Mouse (Mus musculus) forebrain, embryonic 10.5 days (tissue): ENCODE results near the gene Ttc29. TPM values are rescaled to one million over a fixed set of nuclear protein-coding genes. Genes with fewer than 3 reads are reported as not detected.

Experiments
- DNase-seq: peaks from one replicate; pipeline ENCODE4 v3.0.0-alpha.2; 2017; ENCODE audit warnings: low spot score; ENCODE audit errors: extremely low spot score
- H3K27ac ChIP-seq: fragments of 300-500 bp; sonication (generic); 2 replicates; pipeline ENCODE4 v1.5.1; 2016; ENCODE audit warnings: mild to moderate bottlenecking
- H3K27me3 ChIP-seq: fragments of 300-500 bp; sonication (generic); 2 replicates; pipeline ENCODE4 v1.6.1; 2016; ENCODE audit warnings: mild to moderate bottlenecking; ENCODE audit not compliant: poor library complexity, severe bottlenecking
- H3K36me3 ChIP-seq: fragments of 300-500 bp; sonication (generic); replicated peaks from 2 replicates; pipeline ENCODE4 v1.6.1; 2016; ENCODE audit warnings: mild to moderate bottlenecking, moderate library complexity
- H3K4me1 ChIP-seq: fragments of 300-500 bp; sonication (generic); 2 replicates; pipeline ENCODE4 v1.6.1; 2016
- H3K4me3 ChIP-seq: fragments of 300-500 bp; sonication (generic); 2 replicates; pipeline ENCODE4 v1.5.1; 2016; ENCODE audit warnings: mild to moderate bottlenecking, moderate library complexity
- H3K9me3 ChIP-seq: fragments of 300-500 bp; sonication (generic); 2 replicates; pipeline ENCODE4 v1.6.1; 2016; ENCODE audit warnings: mild to moderate bottlenecking, moderate library complexity
- WGBS: fragments of 180-500 bp; shearing (Covaris S2); methylation state at CpG from one replicate; pipeline ENCODE4 v1.1.7; 2016; 5-methylcytosine and 5-hydroxymethylcytosine counted together
- polyA plus RNA-seq: library from polyadenylated mRNA; unstranded; fragments of >200 nt; fragmentation: Nextera tagmentation; extraction: Ambion mirVana; gene quantifications from 2 replicates; pipeline ENCODE4 v1.2.1, GENCODE M21; 2016

Gene Ttc29
- polyA plus RNA-seq, 1 experiment from 2014 or later: 0.21 TPM

DNA sequence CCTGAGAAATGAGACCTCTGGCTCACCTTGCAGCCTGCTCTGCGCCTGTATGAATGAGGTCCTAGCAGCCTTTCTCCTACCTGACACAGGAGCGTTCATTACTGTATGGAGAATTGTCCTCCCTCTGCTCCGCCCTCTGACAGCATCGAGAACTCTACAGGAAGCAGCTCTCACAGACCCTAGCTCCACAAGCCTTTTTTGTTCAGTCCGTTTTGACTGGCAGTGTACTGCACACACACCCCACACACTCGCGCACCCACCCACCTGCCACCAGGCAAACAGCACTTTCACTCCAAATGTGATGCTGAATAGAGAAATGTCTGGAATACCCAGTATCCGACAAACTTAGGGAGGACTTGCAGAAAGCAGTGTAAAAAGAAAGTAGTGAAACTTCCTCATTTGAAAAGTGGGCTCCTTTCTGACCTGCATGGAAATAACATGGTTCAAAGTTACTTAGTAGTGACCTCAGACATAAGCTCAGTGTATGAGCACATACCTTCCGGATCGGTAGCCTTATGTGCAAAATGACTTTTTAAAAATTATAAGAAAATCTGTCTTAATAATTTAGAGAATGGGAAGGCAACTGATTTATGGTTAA lies 76.4 kb downstream of the Ttc29 start:
- Histone ChIP-seq H3K27me3 (no peaks in the 10 kb centered on the region), H3K9me3 (no peaks in the 10 kb centered on the region), H3K36me3 (no peaks in the 10 kb centered on the region), H3K27ac (no peak overlapping the region), H3K4me3 (no peak overlapping the region), H3K4me1 (no peaks in the 10 kb centered on the region)
- no peak for DNase-seq
- WGBS: 82% methylated on average over 10 of the region's 10 CpGs

DNA sequence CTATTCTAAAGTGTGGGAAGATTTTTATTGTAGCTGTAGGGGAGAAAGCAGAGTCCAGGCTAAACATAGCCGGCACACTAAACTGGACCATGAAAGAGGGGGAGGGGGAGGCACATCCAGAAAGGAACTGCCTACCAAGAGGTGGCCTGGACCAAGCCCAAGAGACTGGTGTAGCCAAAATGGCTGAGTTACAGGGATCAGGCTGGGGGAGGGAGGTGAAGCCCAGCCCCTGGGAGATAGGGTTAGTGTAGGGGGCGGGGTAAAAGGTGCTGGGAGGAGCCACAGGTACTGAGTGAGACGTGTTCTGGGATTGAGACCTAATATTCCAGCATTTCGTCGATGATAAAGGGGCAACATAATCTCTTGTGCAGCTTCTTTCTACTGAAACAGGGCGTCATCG lies 77.2 kb downstream of the Ttc29 start:
- 67% methylated on average over 7 of the region's 7 CpGs for WGBS

DNA sequence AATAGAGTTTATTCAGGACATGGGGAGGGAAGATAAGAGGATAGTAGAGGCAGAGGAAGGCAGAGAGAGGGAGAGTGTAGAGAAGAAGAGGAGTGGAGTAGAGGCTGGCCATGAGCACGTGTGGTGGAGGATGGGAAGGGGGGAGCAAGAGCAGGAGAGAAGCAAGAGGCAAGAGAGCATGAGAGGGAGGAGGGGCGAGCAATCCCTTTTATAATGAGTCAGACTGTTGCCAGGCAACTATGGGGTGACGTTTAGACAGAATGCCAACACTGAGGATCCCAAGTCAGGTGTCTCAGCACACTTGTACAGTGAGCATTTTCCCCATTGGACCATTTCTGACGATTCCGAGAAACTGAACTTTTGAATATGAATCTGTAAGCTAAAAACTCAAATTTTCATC lies 82.4 kb downstream of the Ttc29 start:
- peaks cover 4% of the 10 kb centered on the region for H3K4me1 ChIP-seq
- WGBS: 55% methylated on average over 5 of the region's 5 CpGs
- no peaks in the 10 kb centered on the region for H3K36me3 ChIP-seq
- no peaks in the 10 kb centered on the region for H3K27me3 ChIP-seq
- no peak overlapping the region for H3K27ac ChIP-seq
- DNase-seq: no peak
- H3K9me3 ChIP-seq: no peaks in the 10 kb centered on the region
- H3K4me3 ChIP-seq: no peak overlapping the region

More for the DNA sequence above, 77.2 kb downstream of the Ttc29 start:
- Histone ChIP-seq H3K4me1 (peaks cover under 1% of the 10 kb centered on the region), H3K27ac (no peak overlapping the region), H3K27me3 (no peaks in the 10 kb centered on the region), H3K4me3 (no peak overlapping the region), H3K9me3 (no peaks in the 10 kb centered on the region), H3K36me3 (no peaks in the 10 kb centered on the region)
- DNase-seq: no peak

DNA sequence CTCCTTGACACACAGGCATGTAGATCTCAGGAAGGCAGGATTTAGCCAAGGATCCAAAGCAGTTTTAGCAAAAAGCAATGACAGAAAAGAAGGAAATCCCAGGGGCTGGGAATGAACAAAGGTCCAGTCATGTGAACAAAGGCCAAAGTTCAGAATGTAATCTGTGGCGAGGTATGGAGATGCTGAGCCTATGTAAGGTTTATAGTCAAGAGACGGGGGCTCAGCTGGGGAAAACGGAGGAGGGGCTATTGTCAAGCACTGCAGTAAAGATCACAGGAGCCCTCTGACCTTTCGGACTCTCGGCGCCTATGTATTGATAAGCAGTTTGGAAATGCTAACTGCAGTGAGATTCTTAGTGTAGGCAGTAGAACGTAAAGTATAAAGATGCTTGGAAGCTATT lies 90.5 kb downstream of the Ttc29 start:
- no peak overlapping the region for H3K27ac ChIP-seq
- H3K36me3 ChIP-seq: no peaks in the 10 kb centered on the region
- no peak overlapping the region for H3K4me3 ChIP-seq
- peaks cover 5% of the 10 kb centered on the region; the same call in 1 of the 2 replicates for H3K27me3 ChIP-seq
- no peak for DNase-seq
- peaks cover 23% of the 10 kb centered on the region for H3K4me1 ChIP-seq
- 34% methylated on average over 7 of the region's 7 CpGs for WGBS
- no peaks in the 10 kb centered on the region for H3K9me3 ChIP-seq

DNA sequence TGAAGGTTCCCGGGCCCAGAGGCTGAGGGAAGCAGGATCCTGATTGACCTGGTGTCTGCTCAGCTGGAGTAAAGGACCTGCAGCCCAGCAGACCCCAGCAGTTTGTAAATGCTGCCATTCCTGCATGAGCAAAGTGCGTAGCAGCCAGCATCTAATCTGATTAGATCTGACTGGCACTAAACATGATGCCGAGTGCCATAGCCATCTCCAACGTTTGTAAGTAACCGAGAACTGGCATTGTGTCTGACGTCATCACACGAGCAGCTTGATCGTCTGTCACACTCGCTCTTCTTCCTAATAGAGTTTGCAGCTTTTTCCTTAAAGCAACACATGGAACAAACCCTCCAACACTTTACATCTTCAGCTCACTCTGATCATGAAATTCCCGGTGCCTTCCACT lies 93.5 kb downstream of the Ttc29 start:
- Histone ChIP-seq H3K27me3 (peaks cover 5% of the 10 kb centered on the region; the same call in 1 of the 2 replicates), H3K4me3 (no peak overlapping the region), H3K4me1 (peaks cover 23% of the 10 kb centered on the region), H3K36me3 (no peaks in the 10 kb centered on the region), H3K9me3 (no peaks in the 10 kb centered on the region), H3K27ac (no peak overlapping the region)
- DNase-seq: no peak
- 71% methylated on average over 10 of the region's 10 CpGs for WGBS

DNA sequence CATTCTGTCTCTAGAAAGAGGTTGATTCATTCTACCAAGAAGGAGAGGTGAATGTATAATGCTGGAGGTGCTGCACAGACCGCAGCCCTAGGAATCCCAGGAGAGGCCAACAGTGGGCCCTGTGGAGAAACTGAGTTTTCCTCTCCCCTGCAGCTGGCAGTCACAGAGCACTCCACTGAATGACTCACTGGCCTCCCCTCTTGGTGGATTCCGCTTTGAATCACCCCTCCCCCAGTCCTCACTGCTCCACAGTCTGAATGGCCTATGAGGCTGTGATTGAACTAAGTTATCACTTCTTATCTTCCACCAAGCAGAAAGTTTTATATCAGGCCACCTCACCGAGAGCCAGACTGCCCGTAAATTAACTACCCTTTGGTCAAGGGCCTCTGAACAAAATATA lies 94.0 kb downstream of the Ttc29 start:
- Histone ChIP-seq H3K27ac (no peak overlapping the region), H3K9me3 (no peaks in the 10 kb centered on the region), H3K36me3 (no peaks in the 10 kb centered on the region), H3K4me1 (peaks cover 23% of the 10 kb centered on the region), H3K27me3 (peaks cover 5% of the 10 kb centered on the region; the same call in 1 of the 2 replicates), H3K4me3 (no peak overlapping the region)
- WGBS: 63% methylated on average over 4 of the region's 4 CpGs
- DNase-seq: no peak

DNA sequence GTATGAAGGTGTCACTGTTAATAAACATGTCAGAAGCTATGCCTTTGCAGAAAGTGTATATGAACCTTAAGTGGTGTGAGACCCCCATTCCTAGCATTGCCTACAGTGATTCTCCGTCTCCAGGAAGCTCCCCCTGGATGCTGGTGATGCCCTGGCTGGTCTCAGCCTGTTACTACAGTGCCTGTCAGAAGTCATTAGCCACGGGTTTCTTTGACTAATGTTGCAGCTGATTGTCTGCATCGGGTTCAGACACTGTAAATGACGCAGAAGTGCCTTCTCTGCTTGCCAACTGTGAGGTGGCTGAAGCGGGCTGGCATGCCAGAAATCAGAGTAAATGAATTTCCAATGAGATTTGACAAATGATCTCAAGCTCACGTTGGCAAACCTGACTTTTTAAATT lies 96.4 kb downstream of the Ttc29 start:
- Histone ChIP-seq H3K4me3 (no peak overlapping the region), H3K27ac (no peak overlapping the region), H3K4me1 (peaks cover 12% of the 10 kb centered on the region), H3K36me3 (no peaks in the 10 kb centered on the region), H3K9me3 (no peaks in the 10 kb centered on the region), H3K27me3 (peaks cover 4% of the 10 kb centered on the region; the same call in 1 of the 2 replicates)
- DNase-seq: no peak
- WGBS: 84% methylated on average over 6 of the region's 6 CpGs

DNA sequence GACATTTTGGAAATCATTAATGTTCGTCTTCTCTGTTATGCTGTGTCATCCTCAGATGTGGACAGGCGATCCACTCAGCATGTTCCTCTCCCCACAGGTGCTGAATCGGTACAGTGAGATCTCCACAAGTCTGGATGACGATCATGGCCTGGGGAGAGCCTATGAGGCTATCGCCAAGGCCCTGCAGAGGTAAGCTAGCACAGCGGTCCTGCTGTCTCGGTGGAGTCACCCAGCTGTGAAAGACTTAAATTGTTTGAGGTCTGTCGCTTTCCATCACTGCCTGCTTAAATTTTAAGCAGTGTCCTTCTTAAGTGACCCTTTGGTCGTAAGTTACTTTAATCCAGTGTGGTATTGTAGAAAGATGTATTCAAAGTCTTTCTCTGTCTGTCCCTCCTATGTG lies 102.5 kb downstream of the Ttc29 start:
- 50% methylated on average over 9 of the region's 9 CpGs for WGBS
- H3K4me1 ChIP-seq: 0 out of 2 replicates have a peak, but pooled peaks cover 3% of the 10 kb centered on the region
- no peaks in the 10 kb centered on the region for H3K36me3 ChIP-seq
- no peak overlapping the region for H3K27ac ChIP-seq
- no peak for DNase-seq
- no peaks in the 10 kb centered on the region for H3K9me3 ChIP-seq
- no peak overlapping the region for H3K4me3 ChIP-seq
- H3K27me3 ChIP-seq: no peaks in the 10 kb centered on the region

DNA sequence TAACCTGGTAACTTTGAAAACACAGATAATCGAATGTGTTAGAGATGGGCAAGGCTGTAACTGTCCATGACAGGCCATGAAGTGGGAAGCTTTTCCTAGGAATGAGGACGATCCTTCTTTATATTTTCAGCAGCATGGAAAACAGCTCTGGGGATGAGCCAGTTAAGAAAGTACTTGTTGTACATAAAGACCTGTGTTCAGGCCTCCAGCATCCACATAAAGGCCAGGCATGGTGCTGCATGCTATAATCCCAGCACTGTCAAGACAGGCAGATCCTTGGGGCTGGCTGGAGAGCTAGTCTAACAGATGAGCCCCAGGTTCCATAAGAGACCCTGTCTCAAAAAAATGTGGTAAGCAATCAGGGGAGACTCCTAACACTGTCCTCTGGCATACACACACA lies 104.6 kb downstream of the Ttc29 start:
- H3K27me3 ChIP-seq: no peaks in the 10 kb centered on the region
- no peak overlapping the region for H3K4me3 ChIP-seq
- no peaks in the 10 kb centered on the region for H3K9me3 ChIP-seq
- DNase-seq: no peak
- WGBS: 92% methylated on average over 2 of the region's 2 CpGs
- no peak overlapping the region for H3K27ac ChIP-seq
- no peaks in the 10 kb centered on the region for H3K36me3 ChIP-seq
- 0 out of 2 replicates have a peak, but pooled peaks cover 3% of the 10 kb centered on the region for H3K4me1 ChIP-seq

DNA sequence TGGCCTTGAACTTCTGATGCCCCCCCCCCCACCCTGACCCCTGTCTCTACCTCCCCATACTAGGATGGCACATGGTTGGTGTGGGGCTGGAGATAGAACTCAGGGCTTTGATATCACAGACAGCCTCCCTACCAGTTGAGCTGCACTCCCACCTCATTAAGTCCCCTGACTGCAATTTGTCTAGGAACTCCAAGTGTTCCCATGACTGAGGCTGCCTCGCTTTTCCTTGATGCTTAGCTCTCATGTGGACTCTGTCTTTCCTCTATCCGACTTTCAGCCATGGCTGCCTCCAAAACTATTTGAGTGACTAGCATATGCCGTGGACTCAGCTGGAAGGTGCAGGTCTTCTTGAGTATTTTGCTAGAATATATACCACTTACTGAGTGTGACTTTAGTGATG lies 110.3 kb downstream of the Ttc29 start:
- Histone ChIP-seq H3K27ac (no peak overlapping the region), H3K4me3 (no peak overlapping the region), H3K9me3 (no peaks in the 10 kb centered on the region), H3K27me3 (no peaks in the 10 kb centered on the region), H3K4me1 (no peaks in the 10 kb centered on the region), H3K36me3 (no peaks in the 10 kb centered on the region)
- no peak for DNase-seq
- WGBS: 90% methylated on average over 3 of the region's 3 CpGs

DNA sequence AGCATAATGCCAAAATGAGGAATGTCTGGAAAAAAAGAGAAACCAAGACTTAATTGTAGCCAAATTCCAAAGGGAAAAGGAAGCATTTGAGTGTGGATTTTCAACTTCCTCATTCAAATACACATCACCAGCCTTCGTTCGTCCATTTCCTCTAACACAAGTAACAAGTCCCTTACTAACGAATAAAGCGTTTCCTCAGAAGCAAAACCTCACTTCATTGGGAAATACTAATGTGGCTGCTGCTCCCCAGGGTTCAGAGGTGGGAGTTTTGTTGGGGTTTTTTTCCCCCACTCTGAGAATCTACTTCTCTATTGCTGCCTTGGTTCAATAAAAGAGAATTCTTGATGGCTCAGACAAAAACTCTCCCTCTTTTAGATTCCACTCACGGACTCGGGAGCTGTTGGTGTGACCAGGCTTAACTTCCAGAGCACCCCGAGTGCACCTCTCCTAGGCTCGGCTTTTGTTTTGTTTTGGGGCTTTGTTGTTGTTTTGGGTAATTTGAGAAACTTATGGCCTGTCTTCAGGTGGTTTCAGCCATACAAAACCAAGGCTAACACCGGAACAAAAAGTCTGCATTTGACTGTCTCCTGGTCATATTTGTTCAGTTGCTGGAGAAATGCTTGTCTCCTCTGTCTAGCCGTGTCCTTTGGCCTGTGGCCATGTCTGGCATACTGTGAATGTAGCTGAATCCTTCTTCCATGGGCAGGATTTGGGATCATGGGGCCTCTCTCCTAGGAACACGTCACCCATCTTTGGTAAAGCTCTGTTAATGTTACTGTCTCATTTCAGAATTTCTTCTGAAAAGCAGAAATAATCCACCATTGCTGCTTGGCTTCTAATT lies 127.8 kb downstream of the Ttc29 start:
- no peak for DNase-seq
- no peaks in the 10 kb centered on the region for H3K9me3 ChIP-seq
- no peaks in the 10 kb centered on the region for H3K36me3 ChIP-seq
- WGBS: 69% methylated on average over 11 of the region's 11 CpGs
- no peak overlapping the region for H3K4me3 ChIP-seq
- H3K27me3 ChIP-seq: peaks cover 17% of the 10 kb centered on the region; the same call in 1 of the 2 replicates
- H3K27ac ChIP-seq: no peak overlapping the region
- H3K4me1 ChIP-seq: peaks cover 10% of the 10 kb centered on the region

DNA sequence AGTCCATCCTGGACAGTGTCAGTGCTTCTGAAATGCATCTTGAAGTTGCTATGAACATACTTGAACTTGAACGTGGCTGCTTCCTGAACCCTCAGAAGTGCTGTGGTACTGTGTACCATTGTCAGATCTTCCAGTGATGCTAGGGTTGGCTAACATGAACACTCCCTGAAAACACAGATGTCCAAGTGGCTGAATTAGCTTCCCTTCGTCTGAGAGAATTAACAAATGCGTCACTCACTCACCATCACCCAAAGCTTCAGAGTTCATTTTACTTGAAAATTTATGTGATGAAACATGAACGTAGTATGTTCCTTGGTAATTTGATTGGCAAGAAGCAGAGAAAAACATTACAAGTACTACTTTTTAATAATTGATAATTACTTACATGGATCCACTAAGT lies 129.1 kb downstream of the Ttc29 start:
- H3K4me1 ChIP-seq: peaks cover 17% of the 10 kb centered on the region
- no peak overlapping the region for H3K4me3 ChIP-seq
- 86% methylated on average over 4 of the region's 4 CpGs for WGBS
- DNase-seq: no peak
- no peaks in the 10 kb centered on the region for H3K9me3 ChIP-seq
- H3K27me3 ChIP-seq: peaks cover 17% of the 10 kb centered on the region; the same call in 1 of the 2 replicates
- H3K36me3 ChIP-seq: no peaks in the 10 kb centered on the region
- H3K27ac ChIP-seq: no peak overlapping the region

DNA sequence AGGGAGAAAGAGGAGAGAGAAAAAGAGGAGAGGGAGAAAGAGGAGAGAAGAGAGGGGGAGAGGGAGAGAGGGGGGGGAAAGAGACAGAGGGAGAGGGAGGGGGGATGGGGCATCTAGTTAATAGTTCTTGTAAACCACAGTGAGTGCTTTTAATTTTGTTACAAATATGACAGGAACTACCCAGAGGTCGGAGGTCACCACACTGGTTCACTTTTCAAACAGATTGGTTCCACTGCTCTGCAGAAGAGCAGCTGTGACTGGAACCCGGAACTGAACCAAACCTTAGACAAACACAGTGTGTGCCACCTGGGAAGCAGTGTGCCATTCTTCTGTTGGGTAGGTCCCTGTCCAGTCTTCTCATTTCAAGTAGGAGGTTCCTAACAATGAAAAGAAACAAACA lies 130.9 kb downstream of the Ttc29 start:
- peaks cover 17% of the 10 kb centered on the region for H3K4me1 ChIP-seq
- no peak overlapping the region for H3K4me3 ChIP-seq
- H3K27ac ChIP-seq: no peak overlapping the region
- H3K9me3 ChIP-seq: no peaks in the 10 kb centered on the region
- WGBS: 63% methylated on average over 2 of the region's 2 CpGs
- no peak for DNase-seq
- H3K27me3 ChIP-seq: peaks cover 17% of the 10 kb centered on the region; the same call in 1 of the 2 replicates
- no peaks in the 10 kb centered on the region for H3K36me3 ChIP-seq
